Mouse (Mus musculus) granulocyte monocyte progenitor cell, adult 5-6 weeks (primary cell): ENCODE results near the gene Pif1. TPM values are rescaled to one million over a fixed set of nuclear protein-coding genes. Genes with fewer than 3 reads are reported as not detected.
A peak's percentile ranks its signal among the peaks of the same experiment; 100 is the strongest.

Experiments used
- ATAC-seq: replicated peaks from 2 replicates; pipeline ENCODE4 v1.8.0; 2016; ENCODE audit warnings: mild to moderate bottlenecking, moderate TSS enrichment, inconsistent platforms; ENCODE audit not compliant: poor library complexity, severe bottlenecking
- total RNA-seq, 2 experiments: library from RNA; stranded (forward) in 1 of 2; stranded (reverse) in 1 of 2; fragments of 200-712, 200-1000 nt in 1 of 2; fragments of >200 nt in 1 of 2; fragmentation: Nextera tagmentation in 1 of 2; gene quantifications; 2 replicates each; pipeline ENCODE4 v1.2.3; 2014 to 2017

Pif1 gene
- total RNA-seq, 2 experiments from 2014 or later: 5.4 to 8.7 TPM

GRCm38 (mm10) chr9:65629767-65630630 lies 43.0 kb downstream of the Pif1 start:
- peak; percentile 33 for ATAC-seq

GRCm38 (mm10) chr9:65630631-65631353 lies 43.8 kb downstream of the Pif1 start:
- peak; percentile 16; the same call in 1 of the 2 replicates for ATAC-seq

- ATAC-seq: peak; percentile 42
These were observed 44.5 kb downstream of the Pif1 start for GRCm38 (mm10) chr9:65631354-65632021.

- no peak for ATAC-seq
These were observed 48.8 kb downstream of the Pif1 start for GRCm38 (mm10) chr9:65635766-65636165.

- no peak for ATAC-seq
These were observed 50.0 kb downstream of the Pif1 start for GRCm38 (mm10) chr9:65636926-65637325.

- ATAC-seq: no peak
These were observed 52.1 kb downstream of the Pif1 start for GRCm38 (mm10) chr9:65639065-65639464.

GRCm38 (mm10) chr9:65640838-65641410 lies 54.0 kb downstream of the Pif1 start:
- no peak for ATAC-seq

- ATAC-seq: no peak
These were observed 54.6 kb downstream of the Pif1 start for GRCm38 (mm10) chr9:65641446-65642052.

- no peak for ATAC-seq
These were observed 55.6 kb downstream of the Pif1 start for GRCm38 (mm10) chr9:65642546-65642945.

GRCm38 (mm10) chr9:65644960-65645359 lies 58.0 kb downstream of the Pif1 start:
- ATAC-seq: no peak

Other genes starting within 250 kb of the Pif1 start
- 11.3 and 14.7 TPM in 2 replicates for gene Pdcd7, start 241.1 kb upstream of the Pif1 start, total RNA-seq (2014; fragmentation: Nextera tagmentation)
- gene Pdcd7, start 241.1 kb upstream of the Pif1 start, total RNA-seq (2017): 23.0 and 40.2 TPM in 2 replicates
- not detected in 2 replicates for gene Ubap1l, start 226.1 kb upstream of the Pif1 start, total RNA-seq (2014; fragmentation: Nextera tagmentation)
- not detected in 2 replicates for gene Ubap1l, start 226.1 kb upstream of the Pif1 start, total RNA-seq (2017)
- 0.85 TPM in 1 of 2 replicates, not detected in the other for gene Kbtbd13, start 195.5 kb upstream of the Pif1 start, total RNA-seq (2014; fragmentation: Nextera tagmentation)
- 0.31 and 0.52 TPM in 2 replicates for gene Kbtbd13, start 195.5 kb upstream of the Pif1 start, total RNA-seq (2017)
- 0.21 TPM in 1 of 2 replicates, not detected in the other for gene Rasl12, start 188.7 kb upstream of the Pif1 start, total RNA-seq (2014; fragmentation: Nextera tagmentation)
- not detected in 2 replicates for gene Rasl12, start 188.7 kb upstream of the Pif1 start, total RNA-seq (2017)
- gene Slc51b, start 164.2 kb upstream of the Pif1 start, total RNA-seq (2014; fragmentation: Nextera tagmentation): not detected in 2 replicates
- not detected in 2 replicates for gene Slc51b, start 164.2 kb upstream of the Pif1 start, total RNA-seq (2017)
- gene Mtfmt, start 151.4 kb upstream of the Pif1 start, total RNA-seq (2014; fragmentation: Nextera tagmentation): 17.9 and 35.8 TPM in 2 replicates
- gene Mtfmt, start 151.4 kb upstream of the Pif1 start, total RNA-seq (2017): 23.5 and 24.2 TPM in 2 replicates
- 81.6 and 82.9 TPM in 2 replicates for gene Spg21, start 126.2 kb upstream of the Pif1 start, total RNA-seq (2014; fragmentation: Nextera tagmentation)
- gene Spg21, start 126.2 kb upstream of the Pif1 start, total RNA-seq (2017): 70.2 and 82.2 TPM in 2 replicates
- gene Ankdd1a, start 67.0 kb upstream of the Pif1 start, total RNA-seq (2014; fragmentation: Nextera tagmentation): not detected in 2 replicates
- gene Ankdd1a, start 67.0 kb upstream of the Pif1 start, total RNA-seq (2017): not detected in 2 replicates
- 15.4 and 20.2 TPM in 2 replicates for gene Plekho2, start 7.1 kb upstream of the Pif1 start, total RNA-seq (2014; fragmentation: Nextera tagmentation)
- 7.1 and 12.6 TPM in 2 replicates for gene Plekho2, start 7.1 kb upstream of the Pif1 start, total RNA-seq (2017)
- gene Rbpms2, start 42.5 kb downstream of the Pif1 start, total RNA-seq (2014; fragmentation: Nextera tagmentation): 7.5 TPM in 1 of 2 replicates, not detected in the other
- 0.67 TPM in 1 of 2 replicates, not detected in the other for gene Rbpms2, start 42.5 kb downstream of the Pif1 start, total RNA-seq (2017)
- 33.6 and 40.3 TPM in 2 replicates for gene Oaz2, start 80.8 kb downstream of the Pif1 start, total RNA-seq (2014; fragmentation: Nextera tagmentation)
- gene Oaz2, start 80.8 kb downstream of the Pif1 start, total RNA-seq (2017): 35.3 and 44.5 TPM in 2 replicates
- 26.1 and 28.9 TPM in 2 replicates for gene Zfp609, start 240.4 kb downstream of the Pif1 start, total RNA-seq (2014; fragmentation: Nextera tagmentation)
- gene Zfp609, start 240.4 kb downstream of the Pif1 start, total RNA-seq (2017): 4.3 and 5.1 TPM in 2 replicates